Mouse (Mus musculus) B cell, adult 2 months (primary cell): ENCODE measurements around the gene Snf8.
A peak's percentile ranks its signal among the peaks of the same experiment; 100 is the strongest.

ENCODE experiments used
- DNase-seq, 2 experiments: peaks; one replicate each; pipeline ENCODE4 v3.0.0; 2022

Snf8 gene

DNA sequence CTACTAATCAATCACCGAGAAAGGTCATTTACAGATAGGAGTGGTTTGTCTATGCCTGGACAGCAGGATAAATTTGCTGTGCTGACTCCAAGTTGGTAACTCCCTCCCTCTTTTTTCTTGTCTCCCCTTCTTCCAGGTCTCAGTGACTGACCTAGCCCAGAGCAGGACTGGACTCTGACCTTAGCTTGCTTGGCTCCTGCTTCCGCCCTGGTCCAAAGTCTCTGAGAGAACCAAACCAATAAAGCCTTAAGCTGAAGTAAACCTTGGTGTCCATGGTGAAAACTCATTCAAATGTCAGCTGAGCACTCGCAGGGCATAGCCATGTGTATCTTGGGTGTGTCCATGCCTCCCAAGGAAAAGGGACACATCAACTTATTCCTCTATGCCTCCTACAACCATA is 4.1 kb upstream of the Snf8 start:
- DNase-seq: no peak

DNA sequence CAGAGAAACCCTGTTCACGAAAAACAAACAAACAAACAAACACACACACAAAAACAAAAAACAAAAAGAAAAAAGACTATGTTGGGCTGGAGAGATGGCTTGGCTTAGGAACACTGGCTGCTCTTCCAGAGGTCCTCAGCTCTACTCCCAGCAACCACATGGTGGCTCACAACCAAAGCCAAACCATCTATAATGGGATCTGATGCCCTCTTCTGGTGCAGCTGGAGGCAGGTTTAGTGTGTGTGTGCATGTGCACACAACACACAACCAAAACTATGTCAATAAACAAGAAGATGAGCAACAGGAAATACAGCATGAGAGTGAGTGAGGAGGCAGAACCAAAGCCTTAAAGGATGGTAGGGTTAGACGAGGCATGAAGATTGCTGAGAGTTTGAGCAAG is 3.0 kb upstream of the Snf8 start:
- no peak for DNase-seq

DNA sequence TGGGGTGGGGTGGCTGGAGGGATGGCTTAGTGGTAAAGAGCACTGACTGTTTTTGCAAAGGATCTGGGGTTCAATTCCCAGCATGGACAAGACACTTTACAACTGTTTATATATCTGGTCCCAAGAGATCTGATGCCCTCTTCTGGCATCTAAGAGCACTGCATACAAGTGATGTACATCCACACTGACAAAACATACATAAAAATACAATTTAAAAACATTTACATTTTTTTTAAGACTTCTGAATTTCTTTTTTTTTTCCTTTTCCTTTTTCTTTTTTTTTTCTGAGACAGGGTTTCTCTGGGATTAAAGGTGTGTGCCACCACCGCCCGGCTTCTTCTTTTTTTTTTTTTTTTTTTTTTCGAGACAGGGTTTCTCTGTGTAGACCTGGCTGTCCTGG is 1.4 kb upstream of the Snf8 start:
- DNase-seq: peak in 1 of 2 experiments; percentile 37

DNA sequence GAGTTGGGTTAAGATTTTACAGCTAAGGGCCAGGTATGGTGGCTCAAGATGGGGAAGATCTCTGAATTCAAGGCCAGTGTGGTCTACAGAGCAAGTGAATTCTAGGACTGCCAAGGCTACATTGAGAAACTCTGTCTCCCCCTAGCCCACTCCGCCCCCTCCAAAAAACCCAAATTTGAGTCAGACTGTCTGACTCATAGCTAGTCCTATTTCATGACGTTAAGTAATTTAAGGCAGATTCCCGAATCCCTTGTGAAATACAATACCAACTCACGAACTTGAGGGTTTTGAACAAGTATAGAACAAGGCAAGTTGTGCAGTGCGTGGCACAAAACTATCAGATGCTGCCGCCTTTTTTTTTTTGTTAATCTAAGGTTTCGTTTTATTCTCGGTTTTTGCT is 569 bp upstream of the Snf8 start:
- DNase-seq: no peak

DNA sequence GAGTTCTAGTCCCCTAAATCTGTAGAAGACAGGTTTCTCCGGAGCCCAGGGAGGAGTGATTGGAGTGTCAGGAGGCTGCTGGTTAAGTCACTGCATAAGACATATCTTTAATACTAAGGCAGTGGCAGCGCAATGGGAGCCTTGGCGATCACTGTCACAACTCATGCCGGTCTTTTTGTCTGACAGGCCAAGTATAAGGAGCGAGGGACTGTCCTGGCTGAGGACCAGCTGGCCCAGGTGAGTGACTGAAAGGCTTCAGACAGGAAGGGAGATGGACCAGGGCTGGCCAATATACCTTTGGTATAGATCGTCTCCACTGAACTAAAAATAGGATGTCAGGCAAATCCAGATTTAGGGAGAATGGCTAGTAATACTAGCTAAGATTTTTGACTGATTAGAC is 448 bp downstream of the Snf8 start:
- no peak for DNase-seq

DNA sequence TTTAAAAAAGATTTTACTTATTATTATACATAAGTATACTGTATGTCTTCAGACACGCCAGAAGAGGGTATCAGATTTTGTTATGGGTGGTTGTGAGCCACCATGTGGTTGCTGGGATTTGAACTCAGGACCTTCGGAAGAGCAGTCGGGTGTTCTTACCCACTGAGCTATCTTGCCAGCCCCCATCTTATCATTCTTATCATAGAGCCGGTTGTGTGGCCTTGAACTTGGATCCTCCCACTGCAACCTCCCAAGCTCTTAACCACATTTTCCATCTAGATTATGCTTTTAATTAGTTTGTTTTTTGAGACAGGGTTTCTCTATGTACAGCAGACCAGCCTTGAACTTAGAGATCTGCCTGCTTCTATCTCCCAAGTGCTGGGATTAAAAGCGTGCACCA is 2.8 kb downstream of the Snf8 start:
- no peak for DNase-seq

DNA sequence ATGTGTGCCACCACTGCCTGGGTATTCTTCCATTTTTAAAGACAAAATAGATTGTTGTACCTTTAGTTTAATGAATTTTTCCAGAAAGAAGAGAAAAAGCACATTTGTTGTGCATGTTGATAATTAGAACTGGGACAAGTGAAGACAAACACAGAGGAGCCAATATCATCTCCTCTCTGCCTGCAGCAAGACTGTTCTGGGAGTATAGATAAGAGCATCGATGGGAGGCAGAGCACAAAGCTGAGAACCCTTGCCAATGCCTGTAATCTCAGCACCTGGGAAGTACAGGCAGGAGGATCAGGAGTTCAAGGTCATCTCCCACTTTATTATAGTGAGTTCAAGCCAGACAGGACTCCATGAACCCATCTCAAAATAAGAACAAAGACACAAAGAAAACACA is 3.9 kb downstream of the Snf8 start:
- no peak for DNase-seq

DNA sequence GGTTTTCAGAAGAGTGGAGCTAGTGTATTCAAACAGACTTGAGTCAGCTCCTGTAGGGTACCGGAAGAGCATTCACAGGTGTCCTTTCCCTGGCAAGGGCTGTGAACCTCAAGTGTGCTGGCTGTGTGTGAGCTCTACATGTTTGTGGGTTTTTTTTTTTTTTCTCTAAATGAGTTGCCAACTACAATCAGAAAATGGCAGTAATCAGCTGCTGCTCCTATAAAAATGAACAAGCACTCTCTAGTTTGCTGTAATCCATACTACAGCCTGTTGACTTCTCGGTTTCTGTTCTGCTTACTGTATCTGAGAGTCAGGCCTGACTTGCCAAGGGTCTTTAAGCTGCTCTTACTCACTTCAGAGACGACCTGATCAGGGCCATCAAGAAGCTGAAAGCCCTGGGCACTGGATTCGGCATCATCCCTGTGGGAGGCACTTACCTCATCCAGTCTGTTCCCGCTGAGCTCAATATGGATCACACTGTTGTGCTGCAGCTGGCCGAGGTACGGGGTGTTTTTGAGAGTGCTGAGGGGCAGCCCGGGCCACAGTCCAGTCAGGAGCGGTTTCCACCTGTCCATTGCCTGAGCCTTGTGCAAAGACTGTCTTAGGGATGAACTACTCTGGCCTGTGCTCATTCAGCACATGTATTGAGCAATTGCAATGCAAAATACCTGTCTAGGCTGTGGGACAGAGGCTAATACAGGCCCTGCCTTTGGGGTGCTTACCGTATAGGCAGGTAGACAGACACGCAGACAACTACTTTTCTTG is 10.3 kb downstream of the Snf8 start:
- DNase-seq: no peak

DNA sequence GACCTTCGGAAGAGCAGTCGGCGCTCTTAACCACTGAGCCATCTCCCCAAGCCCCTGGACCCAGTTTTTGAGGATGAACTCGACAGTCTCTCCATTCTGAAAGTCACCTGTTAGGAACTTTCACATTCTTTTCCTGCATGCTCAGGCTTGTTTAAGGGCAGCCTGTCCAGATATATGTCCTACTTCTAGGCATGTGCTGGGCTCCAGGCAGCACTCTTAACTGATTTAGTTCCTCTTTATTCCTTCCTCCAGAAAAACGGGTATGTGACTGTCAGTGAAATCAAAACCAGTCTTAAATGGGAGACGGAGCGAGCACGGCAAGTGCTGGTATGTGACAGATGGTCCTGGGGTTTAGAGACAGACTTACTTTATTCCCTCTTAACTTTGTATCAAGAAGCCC is 11.3 kb downstream of the Snf8 start:
- no peak for DNase-seq

DNA sequence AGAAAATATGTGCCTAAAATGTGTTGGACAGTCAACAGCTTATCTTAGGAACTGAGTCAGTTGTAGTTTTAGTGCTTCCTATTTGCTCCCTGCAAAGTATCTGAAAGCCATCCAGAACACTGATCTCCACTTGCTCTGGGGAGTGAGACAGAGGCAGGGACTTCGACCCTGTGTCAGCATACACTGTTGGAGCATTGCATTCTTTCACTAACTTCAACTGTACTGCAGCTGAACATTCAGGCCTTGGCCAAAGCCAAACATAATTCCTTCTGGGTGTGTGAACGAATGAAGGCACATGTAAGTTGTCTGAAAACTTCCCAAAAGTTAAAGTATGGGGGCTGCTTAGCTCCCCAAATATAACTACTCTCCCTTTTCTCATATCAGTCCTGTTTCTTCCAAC is 12.1 kb downstream of the Snf8 start:
- no peak for DNase-seq

DNA sequence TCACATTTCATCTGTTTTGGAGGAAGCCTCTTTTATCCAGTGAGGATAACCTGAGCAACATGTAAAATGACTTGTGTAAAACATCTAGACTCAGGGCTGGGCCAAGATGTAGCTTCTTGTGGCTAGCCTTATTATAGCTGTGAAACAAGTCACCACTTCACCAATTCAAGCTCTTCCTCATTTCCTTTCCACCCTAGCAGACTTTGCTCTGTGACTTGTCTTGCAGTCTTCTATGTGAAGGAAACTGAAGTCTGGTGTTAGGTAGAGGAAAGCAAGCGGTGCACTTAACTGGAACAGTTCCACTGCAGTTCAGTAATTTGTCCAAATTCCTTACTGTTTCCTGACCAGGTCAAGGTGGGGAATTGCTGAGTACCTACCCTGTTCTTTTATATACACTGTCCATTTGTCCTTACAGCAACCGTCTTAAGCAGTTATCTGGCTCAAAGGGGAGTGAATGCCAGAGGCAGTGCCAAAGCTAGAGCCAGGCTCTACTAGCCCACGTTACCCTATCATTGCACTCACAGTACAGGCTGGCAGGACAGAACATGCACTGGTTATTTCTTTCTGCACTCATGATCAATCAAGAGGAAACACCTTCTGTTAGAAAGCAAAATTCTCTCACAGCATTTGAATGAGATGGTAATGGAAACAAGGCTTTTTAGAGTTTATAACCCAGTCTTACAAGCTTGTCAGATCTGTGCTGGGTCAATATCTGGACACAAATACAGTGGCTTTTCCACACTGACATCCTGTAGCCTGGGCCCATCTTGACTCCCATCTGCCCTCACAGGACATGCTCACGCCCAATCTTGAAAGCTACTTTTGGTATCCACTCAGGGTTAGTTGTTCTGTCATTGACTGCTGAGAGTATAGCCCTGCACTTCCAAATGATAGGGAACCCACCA is 13.0 kb downstream of the Snf8 start:
- DNase-seq: no peak

DNA sequence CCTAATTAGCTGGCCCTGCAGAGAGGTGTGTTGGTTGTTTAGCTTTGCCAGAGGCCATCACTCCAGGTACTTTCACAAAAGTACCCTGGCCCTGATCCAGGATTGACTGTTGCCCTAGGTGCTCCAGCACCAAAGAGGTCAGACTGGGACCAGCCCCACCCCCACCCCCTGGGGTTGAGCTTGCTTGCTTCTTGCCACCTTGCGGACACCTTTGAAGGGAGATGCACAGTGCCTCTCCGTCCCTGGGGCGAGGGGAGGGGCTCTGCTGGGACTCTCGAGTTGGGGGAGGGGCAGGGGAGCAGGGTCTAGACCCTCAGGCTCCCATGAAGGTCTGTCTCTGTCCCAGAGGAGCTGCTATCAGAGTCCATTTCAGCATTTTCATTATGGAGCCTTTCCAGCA is 15.3 kb downstream of the Snf8 start:
- no peak for DNase-seq

DNA sequence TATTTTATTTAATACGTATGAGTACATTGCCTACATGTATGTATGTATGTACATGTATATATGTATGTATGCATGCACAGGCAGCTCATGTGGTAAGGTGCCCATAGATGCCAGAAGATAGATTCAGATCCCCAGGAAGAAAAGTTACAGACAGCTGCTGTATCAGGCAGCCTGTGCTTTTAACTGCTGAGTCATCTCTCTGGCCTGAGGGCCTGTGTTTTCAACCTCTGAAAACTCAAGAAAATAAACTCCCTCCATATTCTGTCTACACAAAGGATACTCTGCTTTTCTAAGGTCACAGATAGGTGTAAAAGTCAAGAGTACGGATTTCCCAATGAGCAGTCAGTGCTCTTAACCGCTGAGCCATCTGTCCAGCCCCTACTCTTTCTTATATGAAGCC is 16.2 kb downstream of the Snf8 start:
- no peak for DNase-seq

DNA sequence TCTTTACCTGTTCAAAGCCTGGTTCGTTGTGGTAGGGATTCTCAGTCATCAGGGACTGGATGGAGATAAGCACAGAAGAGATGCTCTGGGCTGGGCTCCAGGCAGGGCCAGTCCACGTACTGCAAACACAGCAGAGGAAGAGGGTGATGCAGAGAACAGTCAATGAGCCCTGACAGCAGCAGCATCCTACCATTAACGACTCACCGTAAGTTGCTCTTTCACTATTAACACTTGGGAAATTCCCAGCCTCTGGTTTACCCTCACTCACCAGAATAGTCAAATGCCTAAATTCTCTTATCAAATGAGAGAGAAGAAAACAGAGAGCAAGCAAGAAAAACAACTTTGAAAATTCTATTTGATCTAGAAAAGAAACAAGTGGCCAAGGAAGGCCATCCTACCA is 23.6 kb downstream of the Snf8 start:
- DNase-seq: no peak

DNA sequence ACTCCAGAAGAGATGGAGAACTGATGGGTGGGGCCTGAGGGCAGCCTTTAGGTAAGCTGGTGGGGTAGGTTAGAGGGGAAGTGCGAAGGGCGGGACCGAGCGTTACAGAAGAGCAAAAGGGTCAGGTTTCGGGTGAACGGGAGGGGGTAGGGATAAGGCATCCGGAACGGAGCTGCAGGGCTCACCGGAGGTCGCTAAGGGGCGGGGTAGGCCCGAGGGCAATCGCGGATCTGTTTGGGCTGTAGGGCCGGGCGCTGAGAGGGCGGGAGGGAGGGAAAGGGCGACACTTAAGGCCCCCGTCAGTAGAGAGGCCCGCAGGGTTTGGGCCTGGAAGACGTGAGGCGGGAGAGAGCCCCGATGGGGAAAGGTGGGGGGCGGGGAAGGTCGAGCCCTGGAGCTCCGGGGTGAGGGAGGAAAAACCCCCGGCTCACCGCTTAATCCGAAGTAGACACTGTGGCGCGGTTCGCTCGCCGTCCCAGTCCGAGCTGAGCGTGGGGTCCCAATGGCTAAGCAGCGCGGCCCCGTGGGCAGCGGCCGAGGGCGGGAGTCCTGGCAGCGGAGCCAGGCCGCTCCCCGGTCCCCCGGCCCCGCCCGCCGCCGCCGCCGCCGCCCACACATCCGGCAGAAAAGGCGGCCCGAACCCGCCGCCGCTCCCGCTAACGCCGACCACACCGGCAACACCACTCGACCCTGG is 30.0 kb downstream of the Snf8 start:
- DNase-seq: peak; percentile 53 to 55

DNA sequence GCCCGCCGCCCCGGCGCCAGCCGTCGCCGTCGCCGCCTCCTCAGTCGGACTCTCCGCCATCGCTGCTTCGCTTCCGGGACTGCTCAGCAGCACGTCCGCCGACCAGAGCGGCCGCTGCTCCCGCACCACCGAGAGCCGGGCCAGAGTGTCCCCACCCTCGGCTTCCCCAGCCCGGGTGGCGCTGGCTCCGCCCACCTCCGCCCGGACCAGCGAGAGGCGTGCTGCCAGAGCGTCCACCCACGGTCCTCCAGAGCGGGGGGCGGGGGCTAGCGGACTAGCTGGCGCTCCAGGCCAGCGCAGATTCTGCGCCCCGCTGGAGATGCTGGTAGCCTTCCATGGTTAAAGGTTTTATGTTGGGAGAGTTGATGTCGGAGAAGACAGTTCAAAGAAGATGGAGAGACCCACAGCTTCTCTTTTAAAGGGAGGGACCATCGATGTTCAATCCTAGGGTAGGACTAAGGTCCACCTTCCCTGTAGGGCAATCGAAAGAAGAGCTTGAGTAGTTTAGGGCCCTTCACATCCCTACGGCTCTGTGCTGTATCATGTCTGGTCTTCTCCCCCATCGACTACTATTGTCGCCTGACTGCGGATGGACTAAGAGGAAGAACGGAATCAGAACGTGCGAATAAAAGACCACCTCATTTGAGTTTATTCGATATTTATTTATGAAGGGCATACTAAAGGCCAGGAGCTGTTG is 30.7 kb downstream of the Snf8 start, which contains the start of gene Ube2z:
Gene Ube2z (minus strand): TSS at position 174 of the 697 bp plus-strand sequence.
- DNase-seq: peak; percentile 98

DNA sequence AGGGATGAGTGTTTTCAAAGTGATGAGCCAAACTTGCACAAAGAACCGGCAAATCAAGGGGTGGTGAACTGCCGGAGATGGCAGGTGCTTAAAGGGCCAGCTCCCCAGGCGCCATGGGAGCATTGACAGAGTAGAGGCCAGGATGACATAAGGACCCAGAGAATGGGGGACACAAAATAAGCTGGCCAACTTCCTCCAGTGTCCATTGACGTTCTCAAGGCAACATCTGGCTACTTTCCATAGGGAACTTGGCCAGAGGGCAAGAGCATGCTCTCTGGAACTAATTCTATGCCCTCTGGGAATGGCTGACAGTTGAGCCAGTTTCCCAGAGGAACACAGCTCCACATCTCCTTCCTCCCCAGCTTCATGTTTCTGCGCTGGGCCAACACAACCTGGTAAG is 33.5 kb downstream of the Snf8 start:
- no peak for DNase-seq

DNA sequence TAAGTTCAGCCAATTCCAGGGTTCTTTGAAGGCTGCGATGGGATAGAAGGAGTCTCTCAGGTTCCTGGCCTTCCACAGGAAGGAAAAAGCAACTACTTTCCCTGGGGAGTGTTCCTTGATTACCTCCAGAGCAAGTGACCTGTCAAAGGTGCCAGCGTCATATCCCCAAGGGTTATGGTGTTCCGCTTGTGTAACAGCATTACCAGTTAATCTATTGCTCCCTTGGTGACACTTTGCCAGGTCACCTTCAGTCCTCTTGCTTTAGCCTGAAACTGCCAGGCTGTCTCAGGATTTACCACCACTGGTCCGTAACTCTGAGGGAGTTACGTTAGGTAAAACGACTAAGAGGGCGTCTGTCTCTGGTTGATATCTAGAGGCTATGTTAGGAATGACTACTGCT is 35.7 kb downstream of the Snf8 start:
- no peak for DNase-seq

DNA sequence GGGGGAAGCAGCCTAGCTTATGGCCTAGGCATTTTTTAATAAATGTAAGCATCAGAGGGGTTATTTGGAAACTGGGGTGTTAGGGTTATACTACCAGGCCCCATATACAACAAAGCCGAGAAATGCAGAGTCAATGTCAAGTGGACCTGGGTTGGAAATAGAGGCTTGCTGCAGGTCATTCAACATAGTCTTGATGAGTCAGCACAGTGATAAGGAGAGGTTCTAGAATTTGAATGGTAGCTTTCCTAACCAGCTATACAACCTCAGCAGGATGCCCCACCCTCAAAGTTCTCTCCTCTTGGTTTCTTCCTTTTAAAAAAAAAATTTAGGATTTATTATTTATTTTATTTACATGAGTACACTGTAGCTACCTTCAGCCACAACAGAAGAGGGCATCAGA is 36.3 kb downstream of the Snf8 start:
- DNase-seq: no peak

DNA sequence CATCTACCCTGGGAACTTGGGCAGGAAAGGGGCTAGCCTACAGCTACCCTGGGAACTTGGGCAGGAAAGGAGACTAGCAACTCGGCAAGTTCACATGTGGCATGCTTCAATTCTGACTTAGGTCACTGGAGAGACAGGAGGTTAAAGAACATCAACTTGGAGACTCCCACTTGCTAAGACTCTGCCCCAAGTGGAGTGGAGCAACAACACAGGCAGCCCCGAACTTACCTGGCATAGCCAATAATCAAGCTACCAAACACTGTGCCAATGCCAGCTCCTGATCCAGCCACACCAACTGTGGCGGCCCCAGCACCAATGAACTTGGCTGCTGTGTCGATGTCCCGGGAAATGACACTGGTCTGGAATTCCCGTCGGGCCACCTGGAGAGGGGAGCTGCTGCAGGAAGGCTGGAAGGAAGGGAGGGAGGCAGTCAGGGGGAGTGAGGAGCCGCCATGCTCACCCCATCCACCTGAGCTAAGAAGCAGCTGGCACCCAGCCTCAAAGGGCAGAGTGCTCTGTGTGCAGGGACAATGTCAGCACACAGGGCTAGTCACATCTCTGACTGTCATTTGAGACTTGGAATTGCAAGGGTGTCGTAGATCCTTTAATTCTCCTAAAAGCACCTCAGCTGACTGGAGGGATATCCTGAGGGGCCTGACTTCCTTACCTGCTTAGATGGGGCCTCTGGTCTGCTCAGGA is 38.8 kb downstream of the Snf8 start:
- no peak for DNase-seq

DNA sequence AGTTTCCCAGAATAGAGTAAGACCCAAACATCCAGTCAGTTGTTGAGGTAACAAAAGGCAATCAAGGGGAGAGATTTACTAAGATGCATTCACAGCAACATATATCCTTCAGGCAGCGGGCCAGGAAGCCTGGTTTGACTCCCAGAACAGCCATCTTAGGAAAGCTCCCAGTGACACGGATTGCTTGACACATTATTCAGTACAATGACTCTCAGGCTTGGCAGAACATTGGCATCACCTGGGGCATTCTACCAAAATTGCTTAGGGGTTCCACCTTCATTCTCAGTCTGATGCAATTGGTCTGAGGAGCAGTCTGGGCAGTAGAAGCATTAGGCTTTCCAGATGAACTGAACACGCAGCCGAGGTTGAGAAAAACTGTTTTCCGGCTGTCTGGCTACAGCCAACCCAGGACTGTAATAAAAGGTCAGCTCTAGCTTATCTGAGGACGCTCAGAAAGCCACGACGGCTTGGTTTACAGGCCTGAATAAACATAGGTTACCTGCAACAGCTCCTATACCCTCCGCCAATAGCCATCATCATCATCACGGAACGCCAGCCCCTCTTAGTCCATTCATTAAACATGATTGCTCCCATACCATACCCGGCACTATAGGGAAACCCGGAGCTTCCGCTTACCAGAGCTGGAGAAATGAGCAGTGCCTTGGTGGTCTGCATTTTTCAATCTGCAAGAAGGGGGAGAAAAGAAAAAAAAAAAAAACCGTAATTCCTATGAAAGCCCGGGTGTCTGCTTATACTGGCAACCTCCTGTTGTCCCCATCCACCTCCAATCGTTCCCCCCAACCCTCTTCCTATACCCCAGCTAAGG is 39.9 kb downstream of the Snf8 start:
- no peak for DNase-seq

DNA sequence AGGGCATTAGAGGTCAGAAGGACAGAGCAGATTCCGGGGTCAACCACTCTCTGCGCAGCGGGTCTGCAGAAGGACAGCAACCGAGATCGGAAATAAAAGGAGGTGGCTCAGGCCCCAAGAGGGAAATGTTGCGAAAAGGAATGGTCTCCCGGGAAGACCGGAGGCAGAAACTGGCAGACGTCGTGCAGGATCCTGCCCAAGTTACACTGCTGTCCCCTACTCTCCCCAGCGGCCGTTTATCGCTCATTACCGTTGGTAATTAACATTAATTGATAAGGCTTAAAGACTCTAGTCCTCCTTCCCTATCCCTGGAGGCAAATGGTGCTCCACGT is 40.5 kb downstream of the Snf8 start:
- no peak for DNase-seq
